Mouse (Mus musculus) layer of hippocampus, adult 2 months (tissue): Measurements from ENCODE around the gene A630023A22Rik. TPM values are rescaled to one million over a fixed set of nuclear protein-coding genes. Genes with fewer than 3 reads are reported as not detected.

Experiments used
- DNase-seq, 2 experiments: peaks; one replicate each; pipeline ENCODE4 v3.0.0; 2022; ENCODE audit warnings: low spot score in 2 of 2
- H3K27ac ChIP-seq: fragments of 200-600 bp; 2 replicates; pipeline ENCODE4 v1.8.1; 2022
- H3K4me3 ChIP-seq: fragments of 200-600 bp; 2 replicates; pipeline ENCODE4 v1.8.1; 2022; ENCODE audit warnings: mild to moderate bottlenecking
- CTCF ChIP-seq: fragments of 200-600 bp; conservative IDR thresholded peaks from 2 replicates; pipeline ENCODE4 v1.8.1; 2022; ENCODE audit warnings: antibody characterized with exemption, mild to moderate bottlenecking, moderate library complexity
- total RNA-seq, 2 experiments: library from RNA; stranded (reverse); gene quantifications; 2 replicates each; pipeline ENCODE4 v1.2.3; 2021

Gene A630023A22Rik
- total RNA-seq, 2 experiments from 2014 or later: not detected

DNA sequence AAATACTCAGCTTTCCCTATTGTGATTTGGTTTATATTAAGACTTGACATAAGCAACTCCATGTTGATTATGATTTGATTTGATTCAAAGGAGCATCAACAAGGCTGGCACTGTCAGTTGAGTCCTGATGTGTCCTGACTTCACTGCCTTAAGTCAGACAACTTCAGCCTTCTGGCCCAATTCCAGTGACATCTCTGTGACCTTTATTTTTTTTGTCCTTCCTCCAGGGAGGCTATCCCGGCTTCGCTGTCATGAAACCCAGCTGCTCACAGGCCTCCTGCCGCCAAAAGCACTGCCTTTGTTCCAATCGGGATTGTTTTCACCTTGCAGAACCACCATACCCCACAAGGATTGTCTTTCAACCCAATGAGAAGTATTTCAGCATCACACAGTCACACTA is 27.2 kb downstream of the A630023A22Rik start:
- no peak overlapping the region for H3K4me3 ChIP-seq
- DNase-seq: no peak
- no peak for TF ChIP-seq CTCF
- no peak overlapping the region for H3K27ac ChIP-seq

DNA sequence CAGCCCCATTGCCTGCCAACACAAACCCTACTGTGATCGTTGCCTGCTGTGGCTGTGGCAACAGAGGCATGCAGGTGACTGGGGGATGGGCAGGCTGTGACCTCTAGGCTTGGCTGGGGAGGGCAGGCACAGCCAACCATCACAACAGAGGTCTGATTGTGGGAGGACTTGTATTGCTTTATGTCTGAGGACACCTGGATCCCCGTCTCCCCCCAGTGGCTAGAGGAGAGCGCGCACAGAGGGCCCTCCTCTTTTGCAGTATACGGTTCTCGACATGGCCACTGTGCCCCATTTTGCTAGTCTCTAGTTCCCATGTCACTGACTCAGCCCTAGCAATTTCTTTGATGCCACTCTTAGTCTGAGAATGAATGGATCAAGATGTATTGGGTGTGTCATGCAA is 30.9 kb downstream of the A630023A22Rik start:
- DNase-seq: no peak
- TF ChIP-seq CTCF: peak; percentile 28; the same call in 1 of the 2 replicates
- Histone ChIP-seq H3K27ac (no peak overlapping the region), H3K4me3 (no peak overlapping the region)

DNA sequence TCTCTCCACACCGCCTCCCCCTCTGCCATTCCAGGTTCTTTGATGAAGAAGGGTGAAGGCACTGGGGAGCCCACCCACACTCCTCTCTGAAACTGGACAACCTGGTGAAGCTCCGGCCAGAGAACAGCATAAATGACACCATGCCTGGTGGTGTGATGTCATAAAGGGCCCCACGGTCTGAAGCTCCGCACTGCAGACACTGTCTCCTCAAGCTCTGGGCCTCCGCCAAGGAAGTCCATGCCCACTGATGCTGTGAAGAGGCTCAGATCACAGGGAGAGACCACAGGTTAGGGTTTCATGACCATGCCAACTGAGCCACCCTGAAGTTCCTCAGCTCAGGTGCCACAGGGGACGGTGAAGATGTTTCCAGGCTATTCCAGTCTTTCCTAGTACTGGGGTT is 50.0 kb downstream of the A630023A22Rik start, which contains the start of gene Antxrl:
Gene Antxrl (plus strand): TSS at position 192 of the 400 bp plus-strand sequence.
- no peak for TF ChIP-seq CTCF
- DNase-seq: no peak

DNA sequence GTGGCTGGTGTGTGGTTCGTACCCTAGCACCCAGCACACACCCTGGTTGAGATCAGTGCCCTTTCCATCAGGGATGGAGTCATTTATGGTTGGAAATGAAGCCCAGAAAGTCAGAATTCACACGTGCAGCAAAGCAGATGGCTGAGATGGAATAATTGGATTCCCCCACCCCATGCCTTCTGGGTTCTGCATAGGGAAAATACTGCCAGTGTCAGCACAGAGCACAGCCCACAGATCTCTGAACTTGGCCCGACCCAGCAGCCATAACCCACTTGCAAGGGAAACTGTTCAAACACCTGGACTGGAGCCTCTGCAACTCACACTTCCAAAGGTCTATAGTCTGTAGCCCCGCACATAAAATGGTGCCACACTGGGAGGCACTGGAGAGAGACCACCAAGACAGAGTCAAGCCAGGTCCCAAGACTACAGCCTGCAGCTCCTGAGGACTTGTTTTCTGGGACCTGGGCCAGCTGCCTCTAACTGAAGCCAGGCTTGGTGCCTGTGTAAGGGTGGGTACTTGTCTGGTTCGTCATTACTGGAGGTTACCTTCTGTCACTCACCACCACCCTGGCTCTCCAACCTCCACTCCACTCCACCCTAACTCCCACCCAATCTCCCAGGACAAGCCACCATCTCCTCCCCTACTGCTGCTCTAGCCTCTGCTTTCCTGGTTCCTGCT is 52.3 kb downstream of the A630023A22Rik start:
- no peak overlapping the region for H3K4me3 ChIP-seq
- TF ChIP-seq CTCF: no peak
- H3K27ac ChIP-seq: no peak overlapping the region
- peak in 1 of 2 experiments; percentile 14 for DNase-seq

More for the DNA sequence above, 50.0 kb downstream of the A630023A22Rik start, which contains the start of gene Antxrl:
- H3K4me3 ChIP-seq: no peak within 1 kb of the TSS
- H3K27ac ChIP-seq: no peak within 1 kb of the TSS

DNA sequence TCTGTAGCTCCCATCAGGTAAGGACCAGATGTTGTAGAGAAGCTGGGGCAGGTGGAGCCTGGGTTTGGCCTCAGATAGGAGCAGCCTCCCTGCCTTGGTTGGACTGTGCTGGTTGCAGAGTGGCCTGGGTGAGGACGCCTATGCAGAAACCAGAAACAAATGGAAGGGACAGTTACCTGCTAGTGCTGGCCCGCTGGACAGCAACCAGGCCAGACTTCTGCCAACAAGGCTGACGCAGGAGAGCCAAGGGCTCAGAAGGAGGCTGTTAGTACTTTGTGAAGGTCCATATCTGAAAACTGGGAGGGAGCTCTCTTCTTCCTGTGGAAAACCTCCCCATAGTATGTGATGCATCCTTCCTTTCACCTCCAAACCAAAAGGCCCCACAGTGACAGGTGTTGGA is 59.2 kb downstream of the A630023A22Rik start:
- Histone ChIP-seq H3K27ac (no peak overlapping the region), H3K4me3 (no peak overlapping the region)
- DNase-seq: no peak
- no peak for TF ChIP-seq CTCF

DNA sequence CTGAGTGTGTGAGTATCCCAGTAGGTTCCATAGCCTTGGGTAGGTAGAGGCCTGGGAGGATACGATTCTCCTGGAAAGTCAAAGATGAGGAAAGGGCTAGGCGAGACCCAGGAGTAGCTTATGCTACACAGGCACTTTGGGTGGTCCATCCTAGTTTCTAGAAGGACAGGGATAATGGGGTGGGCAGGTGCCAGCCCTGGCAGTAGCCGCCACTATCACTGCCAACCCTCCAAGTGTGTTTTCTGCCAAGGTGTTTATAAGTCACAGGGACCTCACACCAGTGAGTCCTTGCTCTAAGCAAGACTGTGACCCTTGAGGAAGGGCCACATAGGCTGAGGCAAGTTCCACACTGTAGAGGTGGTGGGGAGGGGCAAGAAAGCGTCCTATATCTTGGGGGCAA is 61.3 kb downstream of the A630023A22Rik start:
- TF ChIP-seq CTCF: no peak
- Histone ChIP-seq H3K4me3 (no peak overlapping the region), H3K27ac (no peak overlapping the region)
- DNase-seq: no peak

DNA sequence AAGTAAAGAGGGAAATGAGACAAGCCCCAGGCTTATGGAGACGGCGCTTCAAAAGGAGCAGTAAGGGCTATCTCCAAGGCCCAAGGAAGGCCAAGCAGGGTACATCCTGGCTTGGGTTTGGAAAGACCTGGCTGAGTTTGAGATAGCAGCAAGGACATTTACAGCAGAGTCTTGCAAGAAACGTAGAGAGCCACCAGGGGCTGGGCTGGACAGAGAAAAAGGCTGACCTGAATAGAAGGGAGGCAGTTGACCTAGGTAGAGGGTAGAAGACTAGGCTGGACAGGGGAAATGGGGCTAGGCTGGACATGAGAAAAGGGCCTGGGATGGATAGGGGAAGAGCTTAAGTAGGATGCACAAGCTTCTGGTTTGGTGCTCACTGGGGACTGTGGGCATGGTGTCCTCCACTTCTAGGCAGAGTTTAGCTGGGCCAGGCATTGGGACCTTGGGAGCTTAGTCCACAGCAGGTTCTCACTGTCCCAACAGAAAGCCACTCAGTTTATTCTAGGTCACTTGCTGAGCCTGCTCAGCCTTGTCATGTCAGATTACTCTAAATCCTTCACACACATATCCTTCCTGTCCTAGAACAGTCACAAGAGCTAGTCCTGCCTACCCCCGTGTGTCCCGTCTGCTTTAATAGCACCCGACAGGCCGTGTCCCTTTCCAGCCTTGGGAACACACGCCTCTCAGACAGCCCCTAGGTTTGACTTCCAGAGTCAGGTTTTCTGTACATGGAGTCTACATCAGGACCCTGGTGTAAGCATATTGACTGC is 68.5 kb downstream of the A630023A22Rik start:
- no peak overlapping the region for H3K4me3 ChIP-seq
- no peak overlapping the region for H3K27ac ChIP-seq
- no peak for TF ChIP-seq CTCF
- DNase-seq: no peak

DNA sequence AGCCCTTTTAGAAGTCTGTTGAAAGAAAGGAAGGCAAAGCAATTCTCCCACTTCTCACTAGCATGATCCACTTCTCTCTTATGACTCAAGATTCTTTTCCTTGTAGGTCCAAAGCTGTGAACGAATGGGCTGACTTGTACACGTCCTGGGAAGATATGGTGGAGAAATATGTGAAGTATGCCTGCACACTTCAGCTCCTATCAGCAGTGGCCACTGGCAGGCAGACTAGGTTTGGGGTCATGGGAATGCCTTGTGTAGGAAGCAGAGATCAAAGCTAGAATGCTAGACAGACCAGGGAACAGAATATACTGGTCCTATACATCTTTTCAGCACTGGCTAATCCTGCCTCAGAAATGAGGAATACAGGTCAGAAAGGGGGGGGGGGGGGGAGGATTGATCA is 75.8 kb downstream of the A630023A22Rik start:
- Histone ChIP-seq H3K4me3 (no peak overlapping the region), H3K27ac (no peak overlapping the region)
- no peak for DNase-seq
- no peak for TF ChIP-seq CTCF

DNA sequence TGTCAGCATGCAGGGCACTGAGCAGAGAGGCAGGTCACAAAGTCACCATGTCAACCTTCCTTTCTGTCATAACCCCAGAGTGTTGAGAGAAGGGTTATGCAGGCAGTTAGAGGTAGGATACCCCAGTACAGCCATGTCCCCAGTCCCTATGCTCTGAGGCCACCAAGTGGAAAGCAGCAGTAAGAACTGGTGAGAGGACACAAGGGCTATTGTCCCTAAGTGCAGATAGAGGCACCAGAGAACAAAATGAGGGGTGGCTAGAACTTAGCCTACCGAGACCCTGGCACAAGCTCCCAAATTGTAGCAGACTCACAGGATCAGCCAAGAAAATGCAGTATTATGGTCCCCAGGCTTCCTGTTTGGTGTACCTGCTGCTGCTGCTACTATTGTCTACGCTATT is 85.6 kb downstream of the A630023A22Rik start:
- TF ChIP-seq CTCF: peak; percentile 51
- H3K27ac ChIP-seq: no peak overlapping the region
- H3K4me3 ChIP-seq: no peak overlapping the region
- no peak for DNase-seq

DNA sequence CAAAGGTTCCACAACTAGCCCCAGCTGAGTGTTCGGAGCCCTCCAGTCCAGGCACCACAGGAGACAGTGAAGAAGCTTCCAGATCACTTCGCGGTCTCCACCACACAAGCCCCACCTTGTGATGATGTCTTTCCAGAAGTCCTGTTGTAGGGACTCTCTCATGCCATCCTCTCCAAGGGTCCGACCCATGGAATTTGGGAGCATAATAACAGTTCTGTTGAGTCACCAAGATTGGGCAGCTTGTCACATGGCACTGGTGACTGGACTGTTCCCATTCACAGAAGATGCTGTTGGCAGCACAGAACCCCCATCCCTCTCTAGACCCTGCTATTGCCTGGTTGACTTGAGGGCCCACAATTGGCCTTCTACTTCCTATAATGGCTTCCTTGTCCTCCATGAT is 86.2 kb downstream of the A630023A22Rik start, which contains the start of gene Gm5460:
Gene Gm5460 (plus strand): TSS at position 378 of the 400 bp plus-strand sequence.
- DNase-seq: no peak
- Histone ChIP-seq H3K4me3 (no peak within 1 kb of the TSS), H3K27ac (no peak within 1 kb of the TSS)
- no peak for TF ChIP-seq CTCF

DNA sequence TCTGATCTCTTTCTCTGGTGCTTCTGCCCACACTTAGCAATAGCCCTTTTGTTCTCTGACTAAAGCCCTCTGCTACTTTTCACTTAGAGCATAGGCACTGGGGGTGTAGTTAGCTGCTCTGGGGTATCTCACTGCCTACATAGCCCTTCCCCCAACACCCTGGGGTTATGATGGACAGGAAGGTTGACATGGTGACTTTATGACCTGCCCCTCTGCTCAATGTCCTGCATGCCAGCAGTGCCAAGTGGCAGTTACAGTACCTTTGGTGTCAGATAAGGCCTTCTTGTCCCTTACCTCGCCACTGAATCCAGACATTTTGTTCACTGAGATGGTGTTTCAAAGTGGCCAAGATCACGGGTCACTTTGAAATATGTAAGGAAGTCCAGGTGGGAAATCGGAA is 87.5 kb downstream of the A630023A22Rik start, which contains the start of gene Gm30083:
Gene Gm30083 (minus strand): TSS at position 120 of the 400 bp plus-strand sequence.
- no peak for DNase-seq
- Histone ChIP-seq H3K27ac (no peak within 1 kb of the TSS), H3K4me3 (no peak within 1 kb of the TSS)
- TF ChIP-seq CTCF: no peak

DNA sequence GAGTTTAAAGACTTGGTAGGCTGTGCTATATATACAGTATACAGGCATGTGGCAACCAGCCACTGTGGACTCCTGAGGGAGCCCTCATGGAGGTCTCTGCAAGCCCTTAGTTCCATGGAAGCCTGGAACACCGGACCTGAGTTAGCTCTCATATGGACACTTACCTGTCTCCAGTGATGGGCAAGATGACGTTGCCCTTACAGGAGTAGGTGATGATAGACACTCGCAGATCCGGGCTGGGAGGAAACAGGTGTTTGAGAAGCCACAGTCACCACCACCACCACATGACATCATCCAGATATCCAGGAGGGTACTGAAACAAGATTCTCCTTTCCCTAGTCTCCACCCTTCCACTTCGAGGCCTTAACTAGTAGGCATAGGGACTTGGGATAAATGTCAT is 100.2 kb downstream of the A630023A22Rik start:
- DNase-seq: no peak
- TF ChIP-seq CTCF: no peak
- no peak overlapping the region for H3K27ac ChIP-seq
- H3K4me3 ChIP-seq: no peak overlapping the region

DNA sequence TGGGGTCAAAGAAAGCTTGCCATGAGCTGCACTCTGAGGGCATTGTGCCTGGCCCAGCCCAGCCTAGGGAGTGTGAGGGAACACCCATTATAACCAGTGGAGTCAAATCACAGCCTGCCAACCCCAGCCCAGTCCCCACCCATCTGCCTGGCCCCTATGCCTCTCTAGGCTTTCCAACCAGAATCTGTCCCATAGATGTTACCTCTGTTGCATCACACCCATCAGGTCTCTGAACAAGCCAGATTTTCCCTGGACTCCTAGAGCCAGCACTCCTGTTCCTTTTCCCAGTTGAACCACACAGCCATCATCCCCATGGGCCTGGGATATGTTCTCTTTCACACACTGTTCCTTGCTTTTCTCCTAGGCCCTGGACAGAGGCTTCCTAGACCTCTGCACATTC is 101.1 kb downstream of the A630023A22Rik start:
- no peak for TF ChIP-seq CTCF
- Histone ChIP-seq H3K4me3 (no peak overlapping the region), H3K27ac (no peak overlapping the region)
- no peak for DNase-seq

Other genes with a start within 250 kb of the A630023A22Rik start
- gene Gdf10, start 179.2 kb downstream of the A630023A22Rik start, total RNA-seq: 1 to 10 TPM; 5.4 to 5.5 TPM
- gene Gdf2, start 161.7 kb downstream of the A630023A22Rik start, total RNA-seq: not detected
- not detected for gene Rbp3, start 148.8 kb downstream of the A630023A22Rik start, total RNA-seq
- gene Zfp488, start 124.0 kb downstream of the A630023A22Rik start, total RNA-seq: 1 to 10 TPM; 4.3 to 5.0 TPM
- not detected for gene Gm30083, start 87.6 kb downstream of the A630023A22Rik start, total RNA-seq
- gene Gm5460, start 86.0 kb downstream of the A630023A22Rik start, total RNA-seq: not detected
- gene Antxrl, start 50.0 kb downstream of the A630023A22Rik start, total RNA-seq: not detected
- under 1 TPM; 0.47 to 0.61 TPM for gene Anxa8, start 16.8 kb downstream of the A630023A22Rik start, total RNA-seq
- gene Npy4r, start 49.7 kb upstream of the A630023A22Rik start, total RNA-seq: not detected
- 1 to 10 TPM; 1.3 to 2.6 TPM for gene Gprin2, start 98.9 kb upstream of the A630023A22Rik start, total RNA-seq
- gene Syt15, start 116.8 kb upstream of the A630023A22Rik start, total RNA-seq: under 1 TPM; 0.46 to 0.52 TPM
- gene Shld2, start 207.7 kb upstream of the A630023A22Rik start, total RNA-seq: 10 to 100 TPM; 13.0 to 15.5 TPM
- gene Glud1, start 208.0 kb upstream of the A630023A22Rik start, total RNA-seq: 100 to 1,000 TPM; 316 to 317 TPM